Mouse (Mus musculus): ENCODE measurements around the gene Zer1. TPM values are rescaled to one million over a fixed set of nuclear protein-coding genes. Genes with fewer than 3 reads are reported as not detected.
A peak's percentile ranks its signal among the peaks of the same experiment; 100 is the strongest.

Gene Zer1
- total and polyA plus RNA-seq, 2 experiments: 7.1 to 27.1 TPM

DNA sequence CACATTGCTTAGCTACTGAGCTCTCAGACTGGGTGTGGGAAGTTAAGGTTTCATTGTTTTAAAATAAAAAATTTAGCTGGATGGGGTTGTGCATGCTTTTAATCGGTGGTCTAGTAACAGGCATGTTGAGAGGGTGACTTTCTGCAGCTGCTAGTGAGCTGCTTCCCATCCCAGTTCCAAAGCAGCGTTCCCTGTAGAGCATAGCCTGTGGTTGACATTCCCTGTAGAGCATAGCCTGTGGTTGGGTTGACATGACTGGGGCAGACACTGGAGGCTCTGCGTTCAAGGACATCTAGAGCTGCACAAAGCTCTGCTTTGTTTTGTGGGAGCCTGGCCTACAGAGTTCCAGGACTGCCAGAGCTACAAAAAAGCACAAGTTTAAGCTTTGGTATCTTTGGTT is 51.1 kb downstream of the Zer1 start:
- TF ChIP-seq POLR2A (IDR thresholded peaks at IDR 0.05; ENCODE audit: extremely low read depth, insufficient read depth, low read length) (no peak), CTCF (IDR thresholded peaks at IDR 0.05; ENCODE audit: low read depth, low read length) (no peak)
- Histone ChIP-seq H3K36me3 (ENCODE audit: control insufficient read depth, insufficient read depth, low read length) (peaks cover 20% of the 10 kb centered on the region), H3K9ac (ENCODE audit: low read depth, low read length) (no peak overlapping the region), H3K27ac (replicated peaks; ENCODE audit: insufficient read depth, low read depth, low read length) (no peak overlapping the region), H3K4me3 (ENCODE audit: insufficient read depth, low read depth, low read length) (no peak overlapping the region), H3K4me1 (ENCODE audit: control insufficient read depth, insufficient read depth, low read length) (no peaks in the 10 kb centered on the region), H3K27me3 (ENCODE audit: control insufficient read depth, insufficient read depth, low read length) (no peaks in the 10 kb centered on the region), H3K79me2 (ENCODE audit: control insufficient read depth, insufficient read depth, low read length) (no peaks in the 10 kb centered on the region)
- 85% methylated on average over 3 of the region's 3 CpGs for WGBS
- DNase-seq (ENCODE audit: extremely low read depth, low read depth, low spot score): no peak

DNA sequence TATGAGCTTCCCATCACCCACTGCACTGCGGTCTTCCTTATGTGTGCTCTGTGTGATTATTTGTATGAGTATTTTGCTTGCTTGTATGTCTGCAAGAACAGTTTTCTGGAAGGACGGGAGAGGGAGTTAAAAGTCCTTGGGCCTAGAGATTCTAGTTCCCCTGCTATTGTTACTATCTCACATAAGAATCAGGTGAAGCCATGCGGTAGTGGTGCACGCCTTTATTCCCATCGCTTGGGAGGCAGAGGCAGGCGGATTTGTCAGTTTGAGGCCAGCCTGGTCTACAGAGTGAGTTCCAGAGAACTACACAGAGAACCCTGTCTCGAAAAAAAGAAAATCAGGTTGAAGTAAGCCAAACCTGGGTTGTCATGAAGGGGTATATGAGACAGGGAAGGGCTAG is 51.5 kb downstream of the Zer1 start:
- Histone ChIP-seq H3K79me2 (ENCODE audit: control insufficient read depth, insufficient read depth, low read length) (no peaks in the 10 kb centered on the region), H3K4me3 (ENCODE audit: insufficient read depth, low read depth, low read length) (no peak overlapping the region), H3K4me1 (ENCODE audit: control insufficient read depth, insufficient read depth, low read length) (no peaks in the 10 kb centered on the region; the same call in 1 of the 2 replicates), H3K36me3 (ENCODE audit: control insufficient read depth, insufficient read depth, low read length) (peaks cover 21% of the 10 kb centered on the region), H3K27me3 (ENCODE audit: control insufficient read depth, insufficient read depth, low read length) (no peaks in the 10 kb centered on the region), H3K27ac (replicated peaks; ENCODE audit: insufficient read depth, low read depth, low read length) (no peak overlapping the region), H3K9ac (ENCODE audit: low read depth, low read length) (no peak overlapping the region)
- DNase-seq (ENCODE audit: extremely low read depth, low read depth, low spot score): no peak
- TF ChIP-seq POLR2A (IDR thresholded peaks at IDR 0.05; ENCODE audit: extremely low read depth, insufficient read depth, low read length) (no peak), CTCF (IDR thresholded peaks at IDR 0.05; ENCODE audit: low read depth, low read length) (no peak)
- 91% methylated on average over 7 of the region's 7 CpGs for WGBS

DNA sequence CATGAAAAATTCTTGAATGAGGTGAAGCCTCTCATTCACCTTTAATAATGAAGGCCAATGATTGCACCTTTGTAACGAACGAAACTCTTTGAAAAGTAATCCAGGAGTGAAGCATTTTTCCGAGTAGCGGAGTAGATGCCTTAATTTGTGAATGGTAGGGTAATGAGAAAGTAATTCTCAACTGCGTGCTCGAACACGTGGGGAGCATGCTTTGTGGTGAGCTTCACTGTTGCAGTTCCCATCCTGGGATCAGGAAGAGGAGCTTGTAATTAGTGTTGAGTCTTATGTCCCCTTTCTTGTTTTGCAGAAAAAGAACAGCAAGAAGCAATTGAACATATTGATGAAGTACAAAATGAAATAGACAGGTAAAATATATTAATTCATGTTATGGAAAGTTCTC is 56.4 kb downstream of the Zer1 start:
- peaks cover 8% of the 10 kb centered on the region for H3K79me2 ChIP-seq (ENCODE audit: control insufficient read depth, insufficient read depth, low read length)
- no peak for DNase-seq (ENCODE audit: extremely low read depth, low read depth, low spot score)
- H3K4me1 ChIP-seq (ENCODE audit: control insufficient read depth, insufficient read depth, low read length): peaks cover 14% of the 10 kb centered on the region
- no peak overlapping the region for H3K27ac ChIP-seq (replicated peaks; ENCODE audit: insufficient read depth, low read depth, low read length)
- H3K36me3 ChIP-seq (ENCODE audit: control insufficient read depth, insufficient read depth, low read length): peaks cover 21% of the 10 kb centered on the region
- TF ChIP-seq CTCF (IDR thresholded peaks at IDR 0.05; ENCODE audit: low read depth, low read length): no peak
- TF ChIP-seq POLR2A (IDR thresholded peaks at IDR 0.05; ENCODE audit: extremely low read depth, insufficient read depth, low read length): no peak
- H3K27me3 ChIP-seq (ENCODE audit: control insufficient read depth, insufficient read depth, low read length): no peaks in the 10 kb centered on the region
- no peak overlapping the region for H3K4me3 ChIP-seq (ENCODE audit: insufficient read depth, low read depth, low read length)
- 65% methylated on average over 7 of the region's 7 CpGs for WGBS
- H3K9ac ChIP-seq (ENCODE audit: low read depth, low read length): no peak overlapping the region

DNA sequence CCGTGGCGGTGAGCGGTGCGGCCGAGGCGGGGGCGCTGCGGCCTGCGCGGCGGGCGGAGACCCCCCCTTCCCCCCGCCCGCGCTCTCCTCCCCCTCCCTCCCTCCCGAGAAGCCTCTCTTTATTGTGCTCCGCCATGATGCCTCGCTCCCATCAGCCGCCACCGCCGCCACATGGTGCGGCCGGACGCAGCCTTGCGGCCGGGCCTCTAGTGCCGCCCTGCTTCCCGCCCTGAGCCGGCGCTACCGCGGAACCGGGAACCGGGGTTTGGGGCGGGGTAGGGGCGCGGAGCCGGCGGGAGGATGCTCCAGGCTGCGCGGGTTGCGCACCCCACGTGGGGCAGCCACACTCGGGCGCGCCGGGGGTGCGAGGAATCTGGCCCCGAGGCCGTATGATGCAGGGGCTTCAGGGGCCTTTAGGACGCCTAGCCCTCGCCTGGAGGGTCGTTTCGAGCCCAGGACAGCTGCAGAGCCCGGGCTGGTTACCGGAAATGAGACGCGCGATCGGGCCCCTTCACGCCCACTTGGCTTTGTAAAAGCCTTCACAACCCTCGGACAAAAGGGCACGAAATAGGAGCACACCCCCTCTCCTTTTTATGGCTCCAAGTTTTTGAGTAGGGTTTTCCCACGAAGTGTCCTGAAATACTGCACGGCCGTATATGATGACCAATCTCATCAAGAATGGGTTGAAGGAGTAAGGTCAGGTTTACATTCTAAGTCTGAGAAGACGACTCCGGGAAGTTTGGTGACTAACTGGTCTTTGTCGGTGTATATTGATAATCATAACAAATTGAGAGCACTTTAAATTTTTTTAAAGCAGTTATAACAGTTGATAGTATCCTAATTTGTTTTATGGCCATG is 57.1 kb downstream of the Zer1 start:
- Histone ChIP-seq H3K4me3 (ENCODE audit: insufficient read depth, low read depth, low read length) (peak overlapping the region; percentile 99), H3K4me1 (ENCODE audit: control insufficient read depth, insufficient read depth, low read length) (peaks cover 15% of the 10 kb centered on the region), H3K27me3 (ENCODE audit: control insufficient read depth, insufficient read depth, low read length) (no peaks in the 10 kb centered on the region), H3K27ac (replicated peaks; ENCODE audit: insufficient read depth, low read depth, low read length) (no peak overlapping the region), H3K79me2 (ENCODE audit: control insufficient read depth, insufficient read depth, low read length) (peaks cover 8% of the 10 kb centered on the region), H3K9ac (ENCODE audit: low read depth, low read length) (peak overlapping the region; percentile 98), H3K36me3 (ENCODE audit: control insufficient read depth, insufficient read depth, low read length) (peaks cover 21% of the 10 kb centered on the region)
- TF ChIP-seq POLR2A (IDR thresholded peaks at IDR 0.05; ENCODE audit: extremely low read depth, insufficient read depth, low read length): no peak
- no peak for TF ChIP-seq CTCF (IDR thresholded peaks at IDR 0.05; ENCODE audit: low read depth, low read length)
- no peak for DNase-seq (ENCODE audit: extremely low read depth, low read depth, low spot score)
- under 1% methylated on average over 63 of the region's 69 CpGs for WGBS

DNA sequence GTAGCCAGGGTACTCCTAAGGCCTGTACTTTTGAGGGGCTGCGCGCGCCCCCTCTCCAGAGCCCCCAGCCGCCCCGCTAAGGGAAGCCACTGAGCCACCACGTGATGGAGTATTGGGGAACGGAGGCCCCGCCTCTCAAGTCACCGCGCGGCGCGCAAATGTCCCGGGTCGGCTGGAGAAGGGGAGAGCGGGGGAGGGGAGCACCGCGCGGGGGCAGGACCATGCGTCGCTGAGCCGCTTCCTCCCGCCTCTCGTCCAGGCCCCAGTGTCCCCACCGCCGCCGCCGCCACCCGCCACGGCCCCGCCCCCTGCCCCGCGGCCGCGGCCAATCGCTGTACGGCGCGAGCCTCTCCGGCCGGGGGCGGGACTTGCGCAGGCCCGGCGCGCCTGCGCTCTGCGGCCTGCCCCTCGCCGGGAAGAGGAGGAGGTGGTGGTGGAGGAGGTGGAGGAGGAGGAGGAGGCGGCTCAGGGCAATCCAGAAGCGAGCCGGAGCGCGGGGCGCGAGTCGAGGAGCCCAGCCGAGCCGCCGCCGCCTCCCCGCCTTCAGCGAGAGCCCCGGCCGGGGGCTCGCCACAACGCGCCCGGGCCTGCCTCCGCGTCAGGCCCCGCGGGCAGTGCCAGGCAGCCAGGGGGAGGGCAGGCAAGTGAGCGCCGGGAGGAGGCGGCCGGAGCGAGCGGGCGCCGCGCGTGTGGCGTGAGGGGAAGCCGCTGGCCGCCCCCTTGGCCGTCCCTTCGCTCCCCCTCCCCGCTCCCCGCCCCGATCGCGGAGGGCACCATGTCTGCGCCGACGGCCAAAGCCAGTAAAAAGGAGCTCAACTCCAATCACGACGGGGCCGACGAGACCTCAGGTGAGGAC is 58.1 kb downstream of the Zer1 start:
- DNase-seq (ENCODE audit: extremely low read depth, low read depth, low spot score): peak; percentile 75
- Histone ChIP-seq H3K79me2 (ENCODE audit: control insufficient read depth, insufficient read depth, low read length) (peaks cover 8% of the 10 kb centered on the region), H3K9ac (ENCODE audit: low read depth, low read length) (peak overlapping the region; percentile 98), H3K27ac (replicated peaks; ENCODE audit: insufficient read depth, low read depth, low read length) (peak overlapping the region; percentile 91), H3K4me1 (ENCODE audit: control insufficient read depth, insufficient read depth, low read length) (peaks cover 15% of the 10 kb centered on the region), H3K27me3 (ENCODE audit: control insufficient read depth, insufficient read depth, low read length) (no peaks in the 10 kb centered on the region), H3K36me3 (ENCODE audit: control insufficient read depth, insufficient read depth, low read length) (peaks cover 19% of the 10 kb centered on the region), H3K4me3 (ENCODE audit: insufficient read depth, low read depth, low read length) (peak overlapping the region; percentile 99)
- no peak for TF ChIP-seq CTCF (IDR thresholded peaks at IDR 0.05; ENCODE audit: low read depth, low read length)
- peak; percentile 80 for TF ChIP-seq POLR2A (IDR thresholded peaks at IDR 0.05; ENCODE audit: extremely low read depth, insufficient read depth, low read length)
- 2% methylated on average over 64 of the region's 101 CpGs for WGBS

Data from liver, adult 2 months (tissue).